Mouse (Mus musculus) stomach, postnatal 0 days (tissue): ENCODE measurements at regions not wholly inside any gene's neighbourhood (a gene's known extent, or its start where the extent isn't known, plus 50 kb on each side); places are given as distances from the start of the nearest gene placed in this dataset.

Experiments
- CTCF ChIP-seq: IDR thresholded peaks from 2 replicates; pipeline ENCODE4 v1.5.1; 2016; ENCODE audit warnings: antibody characterized with exemption, low read depth, mild to moderate bottlenecking, moderate library complexity
- EP300 ChIP-seq: optimal IDR thresholded peaks from 2 replicates; pipeline ENCODE3; 2016; ENCODE audit warnings: antibody characterized with exemption

- TF ChIP-seq EP300: no peak
- no peak for TF ChIP-seq CTCF
Observed at GRCm38 (mm10) chr14:58985838-58986237, 156.9 kb downstream of the 1700129C05Rik start.
